In genomic region chr3:65510588-65510987, GRCm38 (mm10) we compare ENCODE assay signal across 18 mouse cellular contexts. TPM values are rescaled to one million over a fixed set of nuclear protein-coding genes. Genes with fewer than 3 reads are reported as not detected.
DNase-seq lines count a peak whose midpoint lies in the region; ATAC-seq and TF ChIP-seq lines count a peak whose summit lies in the region.
"Had no signal": no experiment of that assay in that cellular context is flagged by ENCODE, and none has a peak within 500 bp of the region (broad histone marks: within the 10 kb centered on the region; RNA-seq: fewer than 3 reads in every experiment).

No protein-coding gene starts in this region.

- H3K4me3 ChIP-seq in midbrain, embryonic 11.5 days (ENCODE audit: low read depth, low read length), result no peak overlapping the region
- H3K4me3 ChIP-seq in midbrain, embryonic 10.5 days, result no peak overlapping the region
- no peak overlapping the region for H3K4me3 ChIP-seq in brown adipose tissue, adult 24 weeks (ENCODE audit: insufficient read depth, low read depth, low read length)
- H3K4me3 ChIP-seq in lung, adult 2 months (replicated peaks; ENCODE audit: extremely low read depth, low read depth, low read length), result no peak overlapping the region
- H3K4me3 ChIP-seq: embryonic facial prominence, embryonic 10.5 days; embryonic facial prominence, embryonic 12.5 days; forebrain, embryonic 13.5 days; forebrain, embryonic 15.5 days had no signal

- ATAC-seq in midbrain, embryonic 11.5 days (ENCODE audit: low FRiP score), result no peak
- ATAC-seq: forebrain, embryonic 13.5 days; forebrain, embryonic 15.5 days; forebrain, postnatal 0 days had no signal

- H3K4me2 ChIP-seq in midbrain, embryonic 11.5 days, result no peak overlapping the region
- H3K4me2 ChIP-seq: embryonic facial prominence, embryonic 12.5 days; forebrain, embryonic 13.5 days; forebrain, embryonic 15.5 days had no signal

- DNase-seq in adrenal gland, adult 8-10 months, result peak; percentile 28
- no peak for DNase-seq in adrenal gland, adult 18-20 months (ENCODE audit: low spot score in 2 of 2)
- DNase-seq in midbrain, embryonic 11.5 days (ENCODE audit: low spot score, missing footprints), result peak; percentile 26
- no peak for DNase-seq in midbrain, embryonic 10.5 days (ENCODE audit: low spot score)
- peak; percentile 48 for DNase-seq in adrenal gland, postnatal 14 days
- DNase-seq in cerebellum, postnatal 36 days, result no peak
- no peak for DNase-seq in lung, adult 2 months
- DNase-seq: cerebellum, adult 11 months; cerebellum, adult 18-20 months; cerebellum, adult 8-10 months; cerebellum, adult 9-11 months; cerebellum, postnatal 14 days; forebrain, postnatal 0 days had no signal

- H3K9ac ChIP-seq in midbrain, embryonic 11.5 days (ENCODE audit: low read length), result no peak overlapping the region
- H3K9ac ChIP-seq: embryonic facial prominence, embryonic 12.5 days; forebrain, embryonic 13.5 days; forebrain, embryonic 15.5 days; forebrain, postnatal 0 days had no signal

- no peaks in the 10 kb centered on the region for H3K4me1 ChIP-seq in midbrain, embryonic 11.5 days (ENCODE audit: control insufficient read depth, insufficient read depth, low read length)
- no peaks in the 10 kb centered on the region for H3K4me1 ChIP-seq in midbrain, embryonic 10.5 days
- no peaks in the 10 kb centered on the region for H3K4me1 ChIP-seq in brown adipose tissue, adult 24 weeks (ENCODE audit: control insufficient read depth, insufficient read depth, insufficient read length, low read length)
- H3K4me1 ChIP-seq in lung, adult 2 months (ENCODE audit: control insufficient read depth, insufficient read depth, low read length), result no peaks in the 10 kb centered on the region
- H3K4me1 ChIP-seq: embryonic facial prominence, embryonic 10.5 days; embryonic facial prominence, embryonic 12.5 days; forebrain, embryonic 13.5 days; forebrain, embryonic 15.5 days had no signal

- H3K36me3 ChIP-seq in midbrain, embryonic 11.5 days (ENCODE audit: control insufficient read depth, insufficient read depth, low read length), result no peaks in the 10 kb centered on the region
- H3K36me3 ChIP-seq in midbrain, embryonic 10.5 days, result no peaks in the 10 kb centered on the region
- H3K36me3 ChIP-seq: embryonic facial prominence, embryonic 10.5 days; embryonic facial prominence, embryonic 12.5 days; forebrain, embryonic 15.5 days had no signal

- no peak for TF ChIP-seq POLR2A in lung, adult 2 months (IDR thresholded peaks at IDR 0.05; ENCODE audit: borderline replicate concordance, extremely low read depth, low read depth, low read length)

- no peaks in the 10 kb centered on the region for H3K9me3 ChIP-seq in midbrain, embryonic 11.5 days (ENCODE audit: control insufficient read depth, low read length)
- H3K9me3 ChIP-seq in midbrain, embryonic 10.5 days (replicated peaks), result no peaks in the 10 kb centered on the region
- H3K9me3 ChIP-seq: embryonic facial prominence, embryonic 10.5 days; embryonic facial prominence, embryonic 12.5 days; forebrain, embryonic 13.5 days; forebrain, embryonic 15.5 days had no signal

- H3K27ac ChIP-seq in midbrain, embryonic 11.5 days (ENCODE audit: low read depth, low read length), result no peak overlapping the region
- H3K27ac ChIP-seq in midbrain, embryonic 10.5 days (replicated peaks), result no peak overlapping the region
- H3K27ac ChIP-seq in brown adipose tissue, adult 24 weeks (replicated peaks; ENCODE audit: low read depth, low read length), result peak overlapping the region; percentile 70
- H3K27ac ChIP-seq: embryonic facial prominence, embryonic 10.5 days; embryonic facial prominence, embryonic 12.5 days; forebrain, embryonic 13.5 days; forebrain, embryonic 15.5 days had no signal

- WGBS in midbrain, embryonic 11.5 days, result 82% methylated on average over 2 of the region's 2 CpGs
- 91% methylated on average over 2 of the region's 2 CpGs for WGBS in midbrain, embryonic 10.5 days
- 48% methylated on average over 2 of the region's 2 CpGs for WGBS in lung, adult 2 months

- no peak for TF ChIP-seq CTCF in lung, adult 2 months (IDR thresholded peaks at IDR 0.05; ENCODE audit: insufficient read depth, low read length)

- no peaks in the 10 kb centered on the region for H3K27me3 ChIP-seq in midbrain, embryonic 11.5 days (ENCODE audit: control insufficient read depth, insufficient read depth, low read length)
- no peaks in the 10 kb centered on the region for H3K27me3 ChIP-seq in midbrain, embryonic 10.5 days (ENCODE audit: low read depth, poor library complexity, severe bottlenecking)
- H3K27me3 ChIP-seq: embryonic facial prominence, embryonic 12.5 days; forebrain, embryonic 13.5 days; forebrain, embryonic 15.5 days had no signal

RNA-seq across cellular contexts. Expression of gene Tiparp, which starts 17.6 kb away (rescaled TPM):
- 10 to 100 TPM in 3 of 4 experiments, 1 to 10 TPM in 1; 8.5 to 13.0 (median 11.4) TPM for total RNA-seq in adrenal gland, adult 8-10 months (2022)
- 10 to 100 TPM; 13.8 to 21.6 TPM for total RNA-seq in adrenal gland, adult 18-20 months (2021)
- polyA plus RNA-seq in midbrain, embryonic 11.5 days (2014; fragmentation: Nextera tagmentation; extraction: Ambion mirVana), result 38.8 and 41.6 TPM in 2 replicates
- 43.4 and 44.9 TPM in 2 replicates for polyA plus RNA-seq in midbrain, embryonic 10.5 days (2016; fragmentation: Nextera tagmentation; extraction: Ambion mirVana)
- total RNA-seq in adrenal gland, postnatal 14 days (2021), result 21.6 and 26.4 TPM in 2 replicates
- 33.6 and 36.1 TPM in 2 replicates for polyA plus RNA-seq in brown adipose tissue, adult 24 weeks (2012; ENCODE audit: insufficient read depth, insufficient read length, missing spikeins)
- polyA plus RNA-seq in lung, adult 2 months (2012; rRNA removed), result 4.7 and 5.7 TPM in 2 replicates

Comparison
In these comparisons a context has a peak if more than half of its experiments do, and no peak if none do; other contexts are left out.
1. DNase-seq: peak in adrenal gland, adult 8-10 months (single experiment), midbrain, embryonic 11.5 days (single experiment) and adrenal gland, postnatal 14 days (single experiment); none in adrenal gland, adult 18-20 months (0 of 2), midbrain, embryonic 10.5 days (single experiment), cerebellum, postnatal 36 days (0 of 2) and lung, adult 2 months (single experiment).